Mouse (Mus musculus): ENCODE data around the gene Dnah17.

Dnah17 gene

GRCm38 (mm10) chr11:118130534-118130933 lies at the start of gene Dnah17:
TSS of gene Dnah17 (minus strand) at chr11:118130634.
- no peak for DNase-seq (ENCODE audit: low spot score)

- DNase-seq (ENCODE audit: low spot score): no peak
These were observed 49.8 kb upstream of the Dnah17 start for GRCm38 (mm10) chr11:118180199-118180598.

GRCm38 (mm10) chr11:118178236-118178635 lies 47.8 kb upstream of the Dnah17 start:
- DNase-seq (ENCODE audit: low spot score): no peak

GRCm38 (mm10) chr11:118174752-118175151 lies 44.3 kb upstream of the Dnah17 start:
- no peak for DNase-seq (ENCODE audit: low spot score)

- no peak for DNase-seq (ENCODE audit: low spot score)
These were observed 42.3 kb upstream of the Dnah17 start for GRCm38 (mm10) chr11:118172768-118173167.

GRCm38 (mm10) chr11:118170333-118170732 lies 39.9 kb upstream of the Dnah17 start:
- DNase-seq (ENCODE audit: low spot score): no peak

- DNase-seq (ENCODE audit: low spot score): no peak
These were observed 38.3 kb upstream of the Dnah17 start for GRCm38 (mm10) chr11:118168714-118169113.

- DNase-seq (ENCODE audit: low spot score): no peak
These were observed 36.2 kb upstream of the Dnah17 start for GRCm38 (mm10) chr11:118166626-118167025.

- DNase-seq (ENCODE audit: low spot score): no peak
These were observed 35.2 kb upstream of the Dnah17 start for GRCm38 (mm10) chr11:118165681-118166080.

- DNase-seq (ENCODE audit: low spot score): no peak
These were observed 34.1 kb upstream of the Dnah17 start for GRCm38 (mm10) chr11:118164566-118164965.

- no peak for DNase-seq (ENCODE audit: low spot score)
These were observed 31.8 kb upstream of the Dnah17 start for GRCm38 (mm10) chr11:118162245-118162644.

- no peak for DNase-seq (ENCODE audit: low spot score)
These were observed 30.8 kb upstream of the Dnah17 start for GRCm38 (mm10) chr11:118161240-118161639.

- no peak for DNase-seq (ENCODE audit: low spot score)
These were observed 30.3 kb upstream of the Dnah17 start for GRCm38 (mm10) chr11:118160763-118161162.

GRCm38 (mm10) chr11:118158753-118159152 lies 28.3 kb upstream of the Dnah17 start:
- no peak for DNase-seq (ENCODE audit: low spot score)

GRCm38 (mm10) chr11:118156480-118157060 lies 26.1 kb upstream of the Dnah17 start:
- DNase-seq (ENCODE audit: low spot score): peak; percentile 35

GRCm38 (mm10) chr11:118152964-118153363 lies 22.5 kb upstream of the Dnah17 start:
- DNase-seq (ENCODE audit: low spot score): no peak

- DNase-seq (ENCODE audit: low spot score): no peak
These were observed 21.2 kb upstream of the Dnah17 start for GRCm38 (mm10) chr11:118151423-118152180.

GRCm38 (mm10) chr11:118150115-118150701 lies 19.8 kb upstream of the Dnah17 start:
- DNase-seq (ENCODE audit: low spot score): no peak

- DNase-seq (ENCODE audit: low spot score): no peak
These were observed 17.6 kb upstream of the Dnah17 start for GRCm38 (mm10) chr11:118147877-118148637.

- peak; percentile 9 for DNase-seq (ENCODE audit: low spot score)
These were observed 16.0 kb upstream of the Dnah17 start for GRCm38 (mm10) chr11:118146446-118146845.

GRCm38 (mm10) chr11:118145771-118146351 lies 15.4 kb upstream of the Dnah17 start:
- DNase-seq (ENCODE audit: low spot score): peak; percentile 64

- DNase-seq (ENCODE audit: low spot score): no peak
These were observed 14.7 kb upstream of the Dnah17 start for GRCm38 (mm10) chr11:118145092-118145491.

All from spleen, adult 12 weeks (tissue).